Mouse (Mus musculus): ENCODE results near the gene Atf6b.

DNA sequence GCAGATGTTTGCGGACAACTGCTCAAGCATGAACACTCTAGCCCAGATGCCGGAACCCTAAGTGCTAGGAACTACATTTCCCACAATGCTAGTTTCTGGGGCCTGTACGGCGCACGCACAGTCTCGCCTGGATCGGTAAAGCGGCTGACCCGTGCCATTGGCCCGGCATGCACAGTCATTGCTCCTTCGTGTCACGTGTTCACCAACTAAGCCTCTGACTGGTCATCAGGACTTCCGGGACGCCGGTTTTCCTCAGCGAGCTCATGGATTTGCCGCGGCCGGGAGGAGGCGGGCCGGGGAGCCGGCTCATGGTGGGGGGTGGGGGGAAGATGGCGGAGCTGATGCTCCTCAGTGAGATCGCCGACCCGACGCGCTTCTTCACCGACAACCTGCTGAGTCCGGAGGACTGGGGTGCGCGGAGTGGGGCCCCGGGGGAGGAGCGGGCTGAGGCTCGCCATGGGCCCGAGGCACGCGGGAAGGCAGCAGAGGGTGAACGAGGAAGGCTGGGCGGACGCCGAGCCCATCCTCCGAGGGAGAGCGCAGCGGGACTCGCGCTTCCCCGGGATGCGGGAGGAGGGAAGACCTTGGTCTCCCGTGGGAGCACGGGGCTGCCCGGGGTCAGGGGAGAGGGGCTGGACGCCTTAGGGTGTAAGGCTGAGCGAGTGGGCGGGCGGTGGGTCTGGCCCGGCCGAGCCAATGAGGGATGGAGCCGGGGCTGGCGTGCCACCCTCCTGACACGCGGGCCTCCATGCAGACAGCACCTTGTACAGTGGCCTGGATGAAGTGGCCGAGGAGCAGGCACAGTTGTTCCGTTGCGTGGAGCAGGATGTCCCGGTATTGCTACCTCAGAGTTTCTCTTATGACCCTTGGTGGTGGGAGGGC is at the start of gene Atf6b:
- no peak for TF ChIP-seq ZNF384 (IDR thresholded peaks at IDR 0.05; ENCODE audit: low read depth, low read length)
- TF ChIP-seq MAFK (IDR thresholded peaks at IDR 0.05; ENCODE audit: insufficient read depth, low read depth, low read length) = peak; percentile 30; the same call in 1 of the 2 replicates

Data from ES-E14 (cell line).